Mouse (Mus musculus) E14TG2a.4 (cell line): ENCODE measurements around the gene Tbc1d16.

Experiments used
- CTCF ChIP-seq: conservative IDR thresholded peaks from 2 replicates; pipeline ENCODE4 v1.5.1; 2014; ENCODE audit warnings: low read length
- NANOG ChIP-seq: IDR thresholded peaks from 2 replicates; pipeline ENCODE4 v1.6.1; 2014; ENCODE audit warnings: borderline replicate concordance, low read length, mixed read lengths
- POU5F1 ChIP-seq: IDR thresholded peaks from 2 replicates; pipeline ENCODE4 v1.6.1; 2014; ENCODE audit warnings: low read length, borderline replicate concordance

GRCm38 (mm10) chr11:119105748-119106147, 122.6 kb downstream of the Tbc1d16 start:
- TF ChIP-seq CTCF (no peak), POU5F1 (no peak), NANOG (no peak)
